In the genomic region with DNA sequence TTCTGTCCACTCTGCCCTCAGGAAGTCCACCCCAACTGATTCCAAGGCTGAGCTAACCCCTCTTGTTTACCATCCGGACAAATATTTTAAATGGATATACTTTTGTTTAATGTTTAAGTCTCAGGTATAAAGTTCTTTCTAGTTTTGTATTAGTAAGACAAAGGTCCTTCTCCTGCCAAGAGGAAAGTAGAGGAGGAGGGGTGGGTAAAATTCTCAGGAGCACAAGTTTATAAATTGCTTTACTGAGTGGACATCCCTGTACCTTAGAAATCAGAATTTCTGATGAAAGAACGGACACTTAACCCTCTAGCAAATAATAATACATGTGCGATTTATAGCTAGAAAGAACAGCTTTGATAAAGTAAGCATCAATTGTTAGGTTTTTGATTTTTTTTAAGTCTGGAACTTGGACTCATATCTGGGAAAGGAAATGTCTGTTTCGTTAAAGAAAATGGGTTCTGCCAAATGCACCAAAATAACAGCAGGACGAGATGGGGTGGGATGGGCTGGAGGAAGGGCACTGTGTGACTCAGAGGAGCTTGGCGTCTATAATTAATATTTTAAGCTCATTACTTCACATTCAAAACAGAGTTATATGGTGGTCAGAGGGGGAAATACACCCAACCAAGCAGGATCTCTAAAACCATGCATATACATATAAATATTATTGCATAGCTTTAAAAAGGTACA, we compare ENCODE assay signal across 10 mouse cellular contexts. TPM values are rescaled to one million over a fixed set of nuclear protein-coding genes. Genes with fewer than 3 reads are reported as not detected.
A peak's percentile ranks its signal among the peaks of the same experiment; 100 is the strongest.
DNase-seq lines count a peak whose midpoint lies in the region; ATAC-seq and TF ChIP-seq lines count a peak whose summit lies in the region.
"Had no signal": no experiment of that assay in that cellular context is flagged by ENCODE, and none has a peak within 500 bp of the region (broad histone marks: within the 10 kb centered on the region; RNA-seq: fewer than 3 reads in every experiment).

No protein-coding gene starts in this region.

- H3K4me3 ChIP-seq in lung, embryonic 14.5 days (ENCODE audit: low read depth, low read length), result no peak overlapping the region
- H3K4me3 ChIP-seq in lung, adult 2 months (replicated peaks; ENCODE audit: extremely low read depth, low read depth, low read length), result no peak overlapping the region
- no peak overlapping the region for H3K4me3 ChIP-seq in stomach, embryonic 15.5 days (replicated peaks)

- H3K4me1 ChIP-seq in lung, embryonic 14.5 days (ENCODE audit: insufficient read depth), result 0 out of 2 replicates have a peak, but pooled peaks cover 3% of the 10 kb centered on the region
- H3K4me1 ChIP-seq in lung, adult 2 months (ENCODE audit: control insufficient read depth, insufficient read depth, low read length), result peaks cover 6% of the 10 kb centered on the region
- no peaks in the 10 kb centered on the region for H3K4me1 ChIP-seq in stomach, embryonic 15.5 days

- H3K9me3 ChIP-seq in lung, embryonic 14.5 days (ENCODE audit: low read depth, low read length), result no peaks in the 10 kb centered on the region
- no peaks in the 10 kb centered on the region for H3K9me3 ChIP-seq in stomach, embryonic 15.5 days

- TF ChIP-seq POLR2A in lung, adult 2 months (IDR thresholded peaks at IDR 0.05; ENCODE audit: borderline replicate concordance, extremely low read depth, low read depth, low read length), result no peak

- peak; percentile 48 for DNase-seq in heart, adult 8-10 months (ENCODE audit: low spot score)
- no peak for DNase-seq in heart, adult 9 months (ENCODE audit: low spot score in 2 of 2)
- no peak for DNase-seq in lung, embryonic 14.5 days
- DNase-seq in lung, adult 2 months, result no peak
- DNase-seq in heart, postnatal 4 days, result peak; percentile 14
- no peak for DNase-seq in gastrocnemius, postnatal 36 days
- DNase-seq in retina, postnatal 1 day, result no peak
- DNase-seq: adrenal gland, adult 2 months; cerebellum, adult 11-12 months had no signal

- intact Hi-C loops in gastrocnemius, postnatal 36 days (cut with DNase I), result no loop called here

- peak overlapping the region; percentile 74; the same call in 1 of the 2 replicates for H3K27ac ChIP-seq in lung, embryonic 14.5 days (ENCODE audit: low read depth)
- peak overlapping the region; percentile 27; the same call in 1 of the 2 replicates for H3K27ac ChIP-seq in stomach, embryonic 15.5 days

- H3K36me3 ChIP-seq in lung, embryonic 14.5 days (ENCODE audit: insufficient read depth), result no peaks in the 10 kb centered on the region
- H3K36me3 ChIP-seq in stomach, embryonic 15.5 days, result no peaks in the 10 kb centered on the region

- H3K27me3 ChIP-seq in lung, embryonic 14.5 days (ENCODE audit: insufficient read depth, low read length), result no peaks in the 10 kb centered on the region
- H3K27me3 ChIP-seq in stomach, embryonic 15.5 days (replicated peaks), result no peaks in the 10 kb centered on the region

- TF ChIP-seq CTCF in lung, embryonic 14.5 days (IDR thresholded peaks at IDR 0.05; ENCODE audit: low read depth), result no peak
- no peak for TF ChIP-seq CTCF in lung, adult 2 months (IDR thresholded peaks at IDR 0.05; ENCODE audit: insufficient read depth, low read length)

- no peak for ATAC-seq in lung, embryonic 14.5 days (ENCODE audit: insufficient read depth)
- ATAC-seq in stomach, embryonic 15.5 days (ENCODE audit: insufficient read depth, low FRiP score, low read depth), result no peak

- no peak overlapping the region for H3K4me2 ChIP-seq in lung, embryonic 14.5 days
- no peak overlapping the region for H3K4me2 ChIP-seq in stomach, embryonic 15.5 days

- 46% methylated on average over 6 of the region's 6 CpGs for WGBS in lung, embryonic 14.5 days
- 26% methylated on average over 6 of the region's 6 CpGs for WGBS in lung, adult 2 months
- 32% methylated on average over 6 of the region's 6 CpGs for WGBS in stomach, embryonic 15.5 days

- H3K9ac ChIP-seq in lung, embryonic 14.5 days, result no peak overlapping the region
- H3K9ac ChIP-seq in stomach, embryonic 15.5 days, result no peak overlapping the region

RNA-seq across cellular contexts. Expression of a gene that starts 38.7 kb away (rescaled TPM):
- total RNA-seq in heart, adult 8-10 months (2022), result 10 to 100 TPM; 18.9 to 27.1 (median 22.0) TPM
- polyA plus RNA-seq in lung, embryonic 14.5 days (2014; fragmentation: Nextera tagmentation; extraction: Ambion mirVana), result 50.0 and 53.2 TPM in 2 replicates
- 33.7 and 43.4 TPM in 2 replicates for polyA plus RNA-seq in lung, adult 2 months (2012; rRNA removed)
- 10 to 100 TPM; 45.2 to 49.0 TPM for total RNA-seq in heart, postnatal 4 days (2021)
- 34.1 and 43.3 TPM in 2 replicates for polyA plus RNA-seq in stomach, embryonic 15.5 days (2015; fragmentation: Nextera tagmentation; extraction: Ambion mirVana)
- 10 to 100 TPM; 10.4 to 11.1 TPM for total RNA-seq in gastrocnemius, postnatal 36 days (2021)

Comparison
In these comparisons a context has a peak if more than half of its experiments do, and no peak if none do; other contexts are left out.
1. DNase-seq: peak in heart, adult 8-10 months (single experiment) and heart, postnatal 4 days (single experiment); none in heart, adult 9 months (0 of 2), lung, embryonic 14.5 days (single experiment), lung, adult 2 months (single experiment), gastrocnemius, postnatal 36 days (0 of 2) and retina, postnatal 1 day (single experiment).